Mouse (Mus musculus) stomach, postnatal 0 days (tissue): ENCODE results near the gene Gmds.

ENCODE experiments used
- CTCF ChIP-seq: IDR thresholded peaks from 2 replicates; pipeline ENCODE4 v1.5.1; 2016; ENCODE audit warnings: antibody characterized with exemption, low read depth, mild to moderate bottlenecking, moderate library complexity
- EP300 ChIP-seq: optimal IDR thresholded peaks from 2 replicates; pipeline ENCODE3; 2016; ENCODE audit warnings: antibody characterized with exemption

GRCm38 (mm10) chr13:31956112-31956511 is 382.4 kb downstream of the Gmds start:
- TF ChIP-seq CTCF (no peak), EP300 (no peak)
